Mouse (Mus musculus) brain, embryonic 14.5 days (tissue): Measurements from ENCODE around the gene Gm17631.

Experiments used
- CTCF ChIP-seq: fragments of 200-500 bp; IDR thresholded peaks from 2 replicates; pipeline ENCODE4 v1.5.1; 2012; ENCODE audit warnings: inconsistent platforms, mild to moderate bottlenecking, moderate library complexity, borderline replicate concordance; ENCODE audit not compliant: insufficient read depth, insufficient read length; ENCODE audit errors: extremely low read depth
- POLR2A ChIP-seq: fragments of 200-500 bp; IDR thresholded peaks from 2 replicates; pipeline ENCODE4 v1.6.1; 2012; ENCODE audit warnings: mild to moderate bottlenecking, inconsistent platforms, borderline replicate concordance; ENCODE audit not compliant: poor library complexity, insufficient read depth, insufficient read length, severe bottlenecking; ENCODE audit errors: extremely low read depth

- TF ChIP-seq POLR2A (no peak), CTCF (no peak)
Observed at GRCm38 (mm10) chr6:129817731-129818130, 44.7 kb upstream of the Gm17631 start.
